Mouse (Mus musculus) cerebellum, adult (tissue): ENCODE data around the gene Rufy1.
A peak's percentile ranks its signal among the peaks of the same experiment; 100 is the strongest.
"Not testable (repeated sequence)": the region's sequence is repeated elsewhere in the genome, so short reads cannot be mapped to it uniquely, and the experiment has no call there.

Experiments used
- ATAC-seq: cut with Nextera tagmentation; 2 replicates; pipeline ENCODE4 v1.9.2; 2017; ENCODE audit warnings: mild to moderate bottlenecking, moderate library complexity, mixed read lengths; ENCODE audit not compliant: insufficient number of reproducible peaks, low FRiP score, low TSS enrichment

The Rufy1 gene

DNA sequence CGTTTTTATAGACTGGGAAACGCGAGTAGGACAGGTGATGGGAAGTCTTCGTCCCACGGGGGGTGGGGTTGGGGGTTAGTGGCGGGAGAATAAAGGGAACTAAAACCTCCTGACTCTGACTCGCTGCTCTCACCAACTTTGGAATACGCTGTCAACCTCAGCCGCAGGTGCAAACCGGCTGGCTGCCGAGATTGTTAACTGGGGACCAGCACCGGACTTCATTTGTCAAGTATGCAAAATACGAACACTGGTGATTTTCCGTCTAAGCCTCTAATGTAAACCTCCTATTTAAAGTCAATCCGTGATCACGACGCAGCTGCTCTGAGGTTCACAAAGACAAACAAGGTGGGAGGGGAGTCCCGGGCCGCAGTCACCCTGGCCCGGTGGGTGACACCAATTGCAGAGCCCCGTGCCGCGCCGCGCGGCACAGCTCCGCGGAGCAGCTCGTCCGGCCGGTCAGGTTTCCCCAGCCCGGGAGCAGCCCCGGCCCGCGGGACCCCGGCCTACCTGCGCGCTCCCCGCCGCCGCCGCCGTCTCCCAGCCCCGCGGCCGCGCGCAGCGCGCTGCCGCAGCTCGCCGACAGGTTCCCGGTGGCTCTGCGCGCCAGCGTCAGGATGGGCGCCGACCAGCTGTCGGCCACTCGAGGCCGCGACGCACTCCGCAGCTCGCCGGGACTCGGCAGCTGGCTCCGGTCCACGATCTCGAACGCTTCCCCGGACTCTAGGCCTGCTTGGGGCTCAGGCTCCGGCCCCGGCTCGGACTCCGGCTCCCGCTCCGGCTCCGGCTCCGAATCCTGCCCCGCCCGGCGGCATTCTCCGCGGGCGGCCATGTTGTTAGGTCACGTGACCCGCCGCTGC is at the start of gene Rufy1:
Gene Rufy1 (minus strand): TSS at position 849 of the 857 bp plus-strand sequence.
- peak; percentile 77 for ATAC-seq

DNA sequence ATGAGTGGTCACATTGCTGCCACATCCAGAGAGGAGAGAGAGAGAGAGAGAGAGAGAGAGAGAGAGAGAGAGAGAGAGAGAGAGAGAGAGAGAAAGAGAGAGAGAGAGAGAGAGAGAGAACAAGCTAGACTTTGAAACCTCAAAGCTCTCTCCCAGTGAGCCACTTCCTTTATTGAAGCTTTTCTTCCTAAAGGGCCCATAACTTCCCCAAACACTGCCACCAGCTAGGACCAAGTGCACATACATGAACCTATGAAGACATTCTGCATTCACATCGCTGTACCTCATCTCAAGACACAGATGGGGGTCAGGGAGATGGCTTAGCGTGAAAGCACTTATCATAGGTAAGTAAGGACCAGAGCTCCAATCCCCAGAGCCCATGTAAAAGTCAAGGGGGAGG is 47.1 kb upstream of the Rufy1 start:
- ATAC-seq = no peak

GRCm38 (mm10) chr11:50477486-50478070 is 46.7 kb upstream of the Rufy1 start:
- no peak for ATAC-seq

DNA sequence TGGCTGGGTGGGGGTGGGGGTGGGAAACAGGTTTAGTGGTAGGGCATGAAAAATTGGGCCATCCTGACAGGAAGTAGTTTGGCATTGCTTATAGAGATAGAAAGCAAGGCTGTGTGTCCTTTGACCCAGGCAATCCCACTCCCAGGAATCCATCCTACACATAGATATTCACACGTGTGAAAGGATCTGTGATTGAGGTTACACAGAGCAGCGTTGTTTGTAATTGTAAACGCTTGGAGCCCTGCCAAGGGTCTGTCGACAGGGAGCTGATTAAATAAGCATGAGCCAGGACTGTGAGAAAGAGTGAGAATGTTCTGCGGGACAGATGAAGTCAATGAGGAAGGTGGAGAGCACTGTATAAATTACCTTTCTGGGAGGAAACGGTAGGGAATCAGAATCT is 46.0 kb upstream of the Rufy1 start:
- no peak for ATAC-seq

- no peak for ATAC-seq
These were observed 43.0 kb upstream of the Rufy1 start for GRCm38 (mm10) chr11:50473933-50474332.

- no peak for ATAC-seq
These were observed 41.4 kb upstream of the Rufy1 start for GRCm38 (mm10) chr11:50472161-50472939.

DNA sequence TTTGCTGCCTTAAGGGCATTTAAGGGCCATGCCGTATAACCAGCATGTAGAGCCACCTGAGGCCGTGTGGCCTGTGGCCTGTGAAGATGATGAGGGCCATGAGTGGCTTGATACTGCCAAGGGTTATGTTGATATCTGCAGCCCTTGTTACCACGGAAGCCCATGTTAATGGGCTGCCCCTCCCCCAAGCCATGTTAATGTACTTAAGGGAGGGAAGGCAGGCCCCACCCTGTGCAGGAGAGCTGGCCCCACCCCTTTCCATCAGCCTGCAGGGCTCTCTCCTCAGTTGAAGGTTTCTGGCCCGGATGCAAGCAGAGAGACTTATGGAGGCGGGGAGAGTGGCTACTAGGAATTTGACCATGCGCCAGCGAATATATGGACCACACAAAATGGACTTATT is 30.6 kb upstream of the Rufy1 start:
- no peak for ATAC-seq

DNA sequence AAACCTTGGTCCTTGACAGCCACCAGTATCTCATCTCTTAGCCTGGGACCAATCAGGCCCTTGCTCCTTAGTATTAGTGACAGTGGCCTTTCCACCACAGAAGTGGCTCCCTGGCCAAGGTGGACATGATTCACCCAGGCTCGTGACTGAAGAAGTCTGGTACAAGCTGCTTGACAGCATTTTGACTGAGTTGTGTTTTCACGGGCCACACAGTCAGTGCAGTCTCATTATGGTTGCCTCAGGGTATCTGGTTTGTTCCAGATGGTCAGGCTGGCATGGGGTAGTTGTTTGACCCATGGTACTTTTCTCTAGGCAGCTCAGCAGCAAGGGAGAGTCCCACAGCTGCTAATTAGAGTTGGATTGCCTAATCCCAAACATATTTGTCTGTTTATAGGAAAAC is 28.3 kb upstream of the Rufy1 start:
- ATAC-seq = no peak

GRCm38 (mm10) chr11:50457111-50457911 is 26.4 kb upstream of the Rufy1 start:
- ATAC-seq = no peak

DNA sequence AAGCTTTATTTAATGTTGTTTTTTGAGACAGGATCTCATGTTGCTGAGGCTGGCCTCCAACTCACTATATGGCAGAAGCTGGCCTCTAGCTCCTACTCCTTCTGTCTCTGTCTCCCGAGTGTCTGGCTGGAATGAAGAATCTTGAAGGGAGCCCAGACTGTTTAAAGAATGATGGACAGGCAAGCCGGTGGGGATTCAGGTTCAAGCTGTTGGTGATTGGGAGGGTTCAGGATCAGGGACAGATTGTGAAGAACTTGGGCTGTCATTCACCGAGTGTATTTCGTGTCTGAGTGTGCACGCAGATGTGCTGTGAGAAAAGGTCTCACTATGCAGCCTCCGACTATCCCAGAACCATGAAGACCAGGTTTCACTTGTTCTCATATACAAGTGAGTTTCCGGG is 25.5 kb upstream of the Rufy1 start:
- ATAC-seq = no peak

DNA sequence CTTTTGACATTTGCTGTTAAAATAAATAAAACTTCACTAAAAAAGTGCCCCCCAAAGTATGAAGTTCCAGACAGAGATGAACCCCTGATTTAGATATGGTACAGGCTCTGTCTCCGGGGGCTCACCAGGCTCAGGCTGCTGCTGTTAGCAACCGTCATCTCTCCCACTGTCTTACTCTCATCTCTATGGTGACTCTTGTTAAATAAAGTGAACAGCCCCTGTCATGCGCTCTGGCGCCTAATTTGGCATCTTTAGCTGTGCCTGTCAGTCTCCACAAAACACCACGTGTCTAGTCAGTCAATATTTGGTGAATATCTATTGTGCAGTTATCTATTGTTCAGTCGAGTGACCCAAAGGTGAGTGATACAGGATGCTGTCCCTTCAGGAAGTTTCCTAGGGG is 24.0 kb upstream of the Rufy1 start:
- ATAC-seq = no peak

- ATAC-seq = no peak
These were observed 19.3 kb upstream of the Rufy1 start for GRCm38 (mm10) chr11:50450236-50450635.

GRCm38 (mm10) chr11:50448163-50448562 is 17.2 kb upstream of the Rufy1 start:
- not testable (repeated sequence) for ATAC-seq

DNA sequence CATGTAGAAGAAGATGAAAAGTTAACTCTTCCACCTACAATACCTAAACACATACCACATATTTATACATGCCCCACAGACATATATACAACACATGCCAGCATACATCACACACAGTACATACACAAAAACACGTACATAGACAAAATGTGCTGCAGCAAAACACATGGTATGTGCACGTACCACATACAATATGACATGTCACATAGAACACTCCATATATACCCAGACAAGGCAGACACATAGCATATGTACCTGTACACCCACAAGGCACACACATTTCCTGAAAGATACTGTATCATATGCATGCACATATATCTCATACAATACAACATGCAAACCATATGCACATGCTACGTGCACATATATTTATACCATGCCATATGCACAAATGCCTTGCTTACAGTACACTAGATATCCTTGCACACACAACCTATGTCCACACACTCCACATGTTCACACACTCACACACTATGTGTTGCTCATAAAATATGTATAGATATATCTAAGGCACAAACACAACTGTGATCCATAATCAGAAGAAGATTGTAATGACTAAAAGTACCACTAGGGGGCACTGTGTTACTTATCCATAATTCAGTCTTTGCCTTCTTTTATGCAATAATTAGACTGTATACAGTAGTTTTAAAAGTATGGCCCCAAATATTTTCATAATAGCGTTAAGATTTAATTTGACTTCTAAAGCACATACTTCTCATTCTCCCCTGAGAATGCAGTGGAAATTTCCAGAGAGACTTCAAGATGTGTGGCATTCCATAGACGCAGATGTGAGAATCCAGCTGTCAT is 12.5 kb upstream of the Rufy1 start:
- ATAC-seq = no peak

DNA sequence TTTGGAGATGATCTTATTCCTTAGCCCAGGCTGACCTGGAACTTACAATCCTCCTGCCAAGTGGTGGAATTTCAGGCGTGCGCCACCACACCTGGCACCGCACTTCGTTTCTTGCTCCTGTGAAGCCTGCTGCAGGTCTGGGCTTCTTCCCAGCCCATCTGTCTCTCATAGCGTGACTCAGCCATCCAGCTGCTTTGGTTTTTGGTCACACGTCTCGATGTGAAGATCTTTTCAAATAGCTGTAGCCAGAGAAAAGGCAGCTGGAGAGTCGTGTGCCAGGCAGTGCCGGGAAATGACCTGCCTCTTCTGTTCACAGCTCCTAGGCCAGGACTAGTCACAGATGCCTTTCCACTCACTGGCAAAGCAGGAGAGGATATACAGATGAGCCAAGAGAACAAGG is 10.7 kb upstream of the Rufy1 start:
- no peak for ATAC-seq

DNA sequence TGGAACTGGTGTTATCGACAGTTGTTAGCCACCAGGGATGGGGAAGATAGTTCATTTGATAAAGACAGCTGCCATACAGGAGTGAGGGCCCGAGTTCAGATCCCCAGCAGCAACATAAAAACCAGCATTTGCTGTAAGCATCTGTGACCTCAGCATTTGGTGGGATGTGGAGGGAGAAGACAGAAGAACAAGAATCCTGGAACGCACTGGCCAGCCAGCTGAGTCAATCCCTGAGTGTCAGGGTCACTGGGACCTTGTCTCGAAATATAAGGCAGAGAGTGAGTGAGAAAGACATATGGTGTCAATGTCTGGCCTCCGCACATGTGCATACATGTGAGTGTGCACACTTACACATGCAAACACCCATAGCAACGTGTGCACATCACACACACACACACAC is 9.8 kb upstream of the Rufy1 start:
- ATAC-seq = no peak

DNA sequence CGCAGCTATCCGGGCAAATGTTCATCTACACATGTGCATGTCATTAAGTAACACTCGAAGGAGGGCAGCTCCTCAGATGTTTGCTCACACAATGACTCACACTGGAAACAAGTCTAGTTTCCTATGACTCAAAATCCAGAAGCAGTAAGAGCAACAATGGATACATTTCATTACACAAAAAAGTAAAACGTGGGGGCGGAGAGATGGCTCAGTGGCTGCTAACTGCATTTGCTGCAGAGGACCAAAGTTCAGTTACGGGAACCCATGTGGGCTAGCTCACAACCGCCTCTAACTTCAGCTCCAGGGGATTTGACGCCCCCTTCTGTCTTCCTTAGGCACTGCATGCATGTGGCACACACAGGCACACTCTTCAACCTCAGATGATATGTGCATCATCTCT is 8.9 kb upstream of the Rufy1 start:
- no peak for ATAC-seq

DNA sequence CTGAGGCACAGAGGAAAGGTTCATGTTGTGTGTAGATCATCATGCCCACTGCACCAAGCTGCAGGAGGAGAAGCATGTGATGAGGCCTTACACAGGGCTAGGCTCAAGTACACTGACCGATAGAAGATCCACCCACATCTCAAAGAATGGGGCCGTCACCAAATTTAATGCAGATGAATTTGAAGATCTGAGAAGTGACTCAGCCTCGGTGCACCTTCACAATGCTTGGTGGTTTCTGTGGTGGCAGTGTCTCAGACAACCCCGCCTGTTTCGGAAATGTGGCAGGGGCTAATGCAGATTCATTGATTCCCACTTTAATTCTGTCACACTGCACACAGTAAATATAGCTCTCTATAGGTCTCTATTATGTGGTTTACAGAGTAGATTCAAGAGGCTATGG is 2.0 kb upstream of the Rufy1 start:
- ATAC-seq = no peak

DNA sequence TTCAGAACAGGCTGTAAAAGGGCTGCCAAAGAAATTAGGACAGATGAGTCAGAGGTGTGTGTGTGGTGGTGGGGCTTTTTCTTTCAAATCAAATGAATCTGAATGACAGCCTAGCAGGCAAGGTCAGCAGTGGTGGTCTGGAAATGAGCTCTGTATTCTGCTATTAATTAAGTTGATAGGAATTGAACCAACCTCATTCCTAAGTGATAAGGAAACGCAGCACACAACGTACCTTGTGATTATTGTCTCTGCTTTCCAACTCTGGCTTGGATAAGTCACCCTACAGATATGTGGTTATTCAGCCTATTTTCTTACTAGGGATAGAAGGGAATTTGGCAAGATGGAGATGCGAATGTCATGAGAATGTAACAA is 1.1 kb upstream of the Rufy1 start:
- ATAC-seq = no peak
